Mouse (Mus musculus) liver, embryonic 11.5 days (tissue): ENCODE results near the gene F2. TPM values are rescaled to one million over a fixed set of nuclear protein-coding genes. Genes with fewer than 3 reads are reported as not detected.
"Not testable (repeated sequence)": the region's sequence is repeated elsewhere in the genome, so short reads cannot be mapped to it uniquely, and the experiment has no call there.

Experiments used
- ATAC-seq: fragments of 200-750 bp; cut with Nextera tagmentation; replicated peaks from 2 replicates; pipeline ENCODE4 v1.8.0; 2017; ENCODE audit warnings: moderate number of reproducible peaks, mild to moderate bottlenecking, moderate TSS enrichment, moderate library complexity; ENCODE audit not compliant: low FRiP score
- DNase-seq: peaks from one replicate; pipeline ENCODE4 v3.0.0-alpha.2; 2017; ENCODE audit warnings: low spot score
- H3K27ac ChIP-seq: fragments of 300-500 bp; sonication (generic); 2 replicates; pipeline ENCODE4 v1.5.1; 2014; ENCODE audit warnings: mild to moderate bottlenecking, low read depth, low read length, control low read depth
- H3K27me3 ChIP-seq: fragments of 300-500 bp; sonication (generic); replicated peaks from 2 replicates; pipeline ENCODE4 v1.6.1; 2014; ENCODE audit warnings: low read length, mixed read lengths; ENCODE audit not compliant: control insufficient read depth, insufficient read depth
- H3K36me3 ChIP-seq: fragments of 300-500 bp; sonication (generic); 2 replicates; pipeline ENCODE4 v1.6.1; 2014; ENCODE audit warnings: mild to moderate bottlenecking, low read length, moderate library complexity, mixed read lengths; ENCODE audit not compliant: control insufficient read depth, insufficient read depth
- H3K4me1 ChIP-seq: fragments of 300-500 bp; sonication (generic); replicated peaks from 2 replicates; pipeline ENCODE4 v1.6.1; 2014; ENCODE audit warnings: low read length, mixed read lengths; ENCODE audit not compliant: control insufficient read depth, insufficient read depth
- H3K4me2 ChIP-seq: fragments of 300-500 bp; sonication (generic); 2 replicates; pipeline ENCODE4 v1.6.1; 2014; ENCODE audit warnings: mild to moderate bottlenecking, control low read depth, moderate library complexity
- H3K4me3 ChIP-seq: fragments of 300-500 bp; sonication (generic); 2 replicates; pipeline ENCODE4 v1.5.1; 2014; ENCODE audit warnings: low read depth, low read length, control low read depth
- H3K9ac ChIP-seq: fragments of 300-500 bp; sonication (generic); 2 replicates; pipeline ENCODE4 v1.6.1; 2014; ENCODE audit warnings: low read depth, low read length, control low read depth
- H3K9me3 ChIP-seq: fragments of 300-500 bp; sonication (generic); 2 replicates; pipeline ENCODE4 v1.6.1; 2016; ENCODE audit warnings: low read length, inconsistent platforms, mixed read lengths; ENCODE audit not compliant: control insufficient read depth
- WGBS: fragments of 180-500 bp; shearing (Covaris S2); extraction: QIAGEN DNeasy Blood & Tissue Kit; methylation state at CpG from one replicate; pipeline ENCODE4 v1.1.7; 2014; 5-methylcytosine and 5-hydroxymethylcytosine counted together
- polyA plus RNA-seq: library from polyadenylated mRNA; unstranded; fragments of >200 nt; fragmentation: Nextera tagmentation; extraction: Ambion mirVana; gene quantifications from 2 replicates; pipeline ENCODE4 v1.2.1, GENCODE M21; 2014

Gene F2
- polyA plus RNA-seq, 1 experiment from 2014 or later, result 124 TPM

DNA sequence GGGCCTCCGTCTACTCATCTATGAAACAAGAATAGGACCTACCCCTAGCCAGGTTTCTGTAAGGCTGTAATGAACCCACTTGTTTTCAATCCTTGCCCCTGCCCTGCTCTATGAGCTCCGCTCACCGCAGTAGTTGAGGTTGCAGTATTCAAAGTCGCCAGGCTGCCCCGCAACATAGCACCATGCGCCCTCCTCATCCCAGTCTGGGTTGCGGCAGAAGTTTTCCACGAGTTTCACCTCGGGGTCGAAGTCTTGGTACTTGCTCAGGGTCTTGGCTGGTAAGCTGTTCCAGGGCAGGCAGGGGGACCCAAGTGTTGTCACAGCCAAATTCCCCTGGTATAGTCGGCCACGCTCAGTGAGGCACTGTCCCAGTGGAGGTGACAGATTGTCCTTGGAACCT is 5.8 kb downstream of the F2 start:
- Histone ChIP-seq H3K4me3 (no peak overlapping the region), H3K36me3 (no peaks in the 10 kb centered on the region), H3K27ac (no peak overlapping the region), H3K27me3 (no peaks in the 10 kb centered on the region), H3K9ac (no peak overlapping the region), H3K9me3 (no peaks in the 10 kb centered on the region), H3K4me2 (no peak overlapping the region), H3K4me1 (peaks cover 11% of the 10 kb centered on the region)
- WGBS, result 84% methylated on average over 12 of the region's 12 CpGs
- ATAC-seq, result no peak
- DNase-seq, result no peak

DNA sequence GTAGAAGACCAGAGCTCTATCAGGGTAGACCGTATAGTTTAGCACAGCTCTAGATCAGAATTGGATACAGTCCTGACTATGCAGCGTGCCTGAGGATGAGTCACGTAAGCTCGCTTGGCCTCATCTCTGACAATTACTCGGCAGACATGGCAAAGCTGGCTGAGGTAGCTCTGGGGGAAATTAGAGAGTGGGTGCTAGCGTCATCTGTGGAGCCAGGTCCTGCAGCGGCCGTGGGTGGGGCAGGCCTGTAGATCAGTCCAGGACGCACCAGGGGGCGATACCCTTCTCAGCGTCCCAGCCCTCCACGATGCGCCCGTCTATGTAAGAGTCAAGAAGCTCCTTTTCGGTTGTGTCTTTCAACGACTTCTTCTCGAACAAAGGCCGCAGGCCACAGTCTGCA is 6.5 kb downstream of the F2 start:
- no peak overlapping the region for H3K27ac ChIP-seq
- DNase-seq, result no peak
- H3K4me1 ChIP-seq, result peaks cover 4% of the 10 kb centered on the region
- no peaks in the 10 kb centered on the region for H3K27me3 ChIP-seq
- ATAC-seq, result no peak
- no peak overlapping the region for H3K4me3 ChIP-seq
- H3K9me3 ChIP-seq, result no peaks in the 10 kb centered on the region
- no peak overlapping the region for H3K9ac ChIP-seq
- H3K4me2 ChIP-seq, result no peak overlapping the region
- no peaks in the 10 kb centered on the region for H3K36me3 ChIP-seq
- WGBS, result 75% methylated on average over 18 of the region's 18 CpGs

DNA sequence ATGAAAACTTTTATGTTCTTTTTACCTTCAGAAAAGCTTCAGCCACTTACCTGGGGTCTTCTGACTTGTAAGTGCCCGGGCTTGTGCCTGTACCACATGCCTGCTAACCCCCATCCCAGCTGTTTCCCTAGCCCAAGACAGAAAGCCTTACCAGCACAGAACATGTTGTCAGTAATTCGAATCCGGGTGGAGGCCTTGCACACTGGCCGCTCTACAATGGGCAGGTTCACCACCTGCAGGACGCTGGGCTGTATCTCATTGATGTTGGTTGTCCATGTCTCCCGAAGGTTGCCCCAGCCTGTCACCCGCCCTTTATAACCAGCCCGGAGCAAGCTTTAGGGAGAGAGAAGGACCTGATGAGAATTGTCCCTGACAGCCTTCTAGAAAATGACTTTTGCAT is 8.0 kb downstream of the F2 start:
- H3K27ac ChIP-seq, result no peak overlapping the region
- DNase-seq, result no peak
- 86% methylated on average over 8 of the region's 8 CpGs for WGBS

GRCm38 (mm10) chr2:91627486-91627885 is 8.7 kb downstream of the F2 start:
- Histone ChIP-seq H3K9me3 (no peaks in the 10 kb centered on the region), H3K4me2 (no peak overlapping the region), H3K4me1 (no peaks in the 10 kb centered on the region), H3K4me3 (no peak overlapping the region), H3K27me3 (no peaks in the 10 kb centered on the region), H3K9ac (no peak overlapping the region), H3K36me3 (peaks cover 1% of the 10 kb centered on the region; the same call in 1 of the 2 replicates), H3K27ac (no peak overlapping the region)
- no peak for ATAC-seq
- DNase-seq, result no peak
- WGBS, result 69% methylated on average over 5 of the region's 5 CpGs

More for the DNA sequence above, 8.0 kb downstream of the F2 start:
- no peaks in the 10 kb centered on the region for H3K9me3 ChIP-seq
- H3K36me3 ChIP-seq, result no peaks in the 10 kb centered on the region
- no peaks in the 10 kb centered on the region for H3K27me3 ChIP-seq
- ATAC-seq, result no peak
- no peaks in the 10 kb centered on the region for H3K4me1 ChIP-seq
- H3K4me3 ChIP-seq, result no peak overlapping the region
- no peak overlapping the region for H3K9ac ChIP-seq
- no peak overlapping the region for H3K4me2 ChIP-seq

DNA sequence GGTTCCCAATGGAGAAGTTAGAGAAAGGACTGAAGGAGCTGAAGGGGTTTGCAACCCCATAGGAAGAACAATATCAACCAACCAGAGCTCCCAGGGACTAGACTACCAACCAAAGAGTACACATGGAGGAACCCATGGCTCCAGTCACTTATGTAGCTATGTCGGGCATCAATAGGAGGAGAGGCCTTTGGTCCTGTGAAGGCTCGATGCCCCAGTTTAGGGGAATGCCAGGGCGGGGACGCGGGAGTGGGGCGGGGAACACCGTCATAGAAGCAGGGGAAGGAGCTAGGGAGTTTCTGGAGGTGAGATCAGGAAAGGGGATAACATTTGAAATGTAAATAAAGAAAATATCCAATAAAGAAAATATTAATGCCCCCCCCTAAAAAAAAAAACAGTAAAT is 12.8 kb downstream of the F2 start:
- H3K9me3 ChIP-seq, H3K27me3 ChIP-seq, H3K4me1 ChIP-seq, H3K27ac ChIP-seq, H3K9ac ChIP-seq, H3K4me3 ChIP-seq, H3K4me2 ChIP-seq, DNase-seq, ATAC-seq: not testable (repeated sequence)
- 95% methylated on average over 7 of the region's 7 CpGs for WGBS
- peaks cover 30% of the 10 kb centered on the region for H3K36me3 ChIP-seq

GRCm38 (mm10) chr2:91622356-91622755 is 13.9 kb downstream of the F2 start:
- Histone ChIP-seq H3K4me3 (no peak overlapping the region), H3K4me1 (no peaks in the 10 kb centered on the region), H3K36me3 (peaks cover 39% of the 10 kb centered on the region), H3K4me2 (no peak overlapping the region), H3K27me3 (no peaks in the 10 kb centered on the region), H3K27ac (no peak overlapping the region), H3K9ac (no peak overlapping the region), H3K9me3 (no peaks in the 10 kb centered on the region)
- WGBS, result 96% methylated on average over 5 of the region's 5 CpGs
- ATAC-seq (no peak), DNase-seq (no peak)

DNA sequence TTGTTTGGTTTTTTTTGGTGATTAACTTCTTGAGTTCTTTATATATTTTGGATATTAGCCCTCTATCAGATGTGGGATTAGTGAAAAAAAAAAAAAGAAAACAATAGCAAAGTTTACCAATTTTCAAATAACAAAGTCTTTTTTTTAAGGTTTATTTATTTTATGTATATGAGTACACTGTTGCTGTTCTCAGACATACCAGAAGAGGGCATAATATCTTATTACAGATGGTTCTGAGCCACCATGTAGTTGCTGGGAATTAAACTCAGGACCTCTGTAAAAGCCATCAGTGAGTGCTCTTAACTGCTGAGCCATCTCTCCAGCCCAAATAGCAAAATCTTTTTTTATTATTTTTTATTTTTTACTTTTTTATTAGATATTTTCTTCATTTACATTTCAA is 26.8 kb downstream of the F2 start:
- not testable (repeated sequence) for H3K4me3 ChIP-seq, H3K4me1 ChIP-seq, H3K9me3 ChIP-seq, H3K27me3 ChIP-seq, H3K9ac ChIP-seq, ATAC-seq, H3K4me2 ChIP-seq, H3K27ac ChIP-seq, DNase-seq
- H3K36me3 ChIP-seq, result peaks cover 33% of the 10 kb centered on the region

DNA sequence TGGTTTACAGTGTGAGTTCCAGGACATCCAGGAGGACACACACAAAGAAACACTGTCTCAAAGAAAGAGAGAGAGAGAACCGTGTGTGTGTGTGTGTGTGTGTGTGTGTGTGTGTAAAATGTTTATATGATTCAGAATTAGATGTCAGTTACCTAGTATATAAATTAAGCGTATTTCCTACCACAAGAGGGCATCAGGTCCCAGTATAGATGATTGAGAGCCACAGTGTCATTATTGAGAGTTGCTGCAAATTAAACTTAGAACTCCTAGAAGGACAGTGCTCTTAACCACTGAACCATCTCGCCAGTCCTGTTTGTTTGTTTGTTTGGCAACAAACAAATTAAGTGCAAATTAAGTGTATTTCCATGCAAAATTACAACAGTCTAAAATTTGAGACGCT is 33.8 kb downstream of the F2 start:
- WGBS, result 86% methylated on average over 4 of the region's 4 CpGs
- DNase-seq, result no peak
- H3K36me3 ChIP-seq, result peaks cover 49% of the 10 kb centered on the region

GRCm38 (mm10) chr2:91600475-91600874 is 35.7 kb downstream of the F2 start:
- H3K9me3 ChIP-seq, result no peaks in the 10 kb centered on the region
- H3K4me2 ChIP-seq, result no peak overlapping the region
- no peak overlapping the region for H3K4me3 ChIP-seq
- no peak overlapping the region for H3K27ac ChIP-seq
- H3K36me3 ChIP-seq, result peaks cover 54% of the 10 kb centered on the region
- H3K27me3 ChIP-seq, result no peaks in the 10 kb centered on the region
- WGBS, result 95% methylated on average over 4 of the region's 4 CpGs
- no peak for ATAC-seq
- no peak overlapping the region for H3K9ac ChIP-seq
- H3K4me1 ChIP-seq, result no peaks in the 10 kb centered on the region
- no peak for DNase-seq

More for the DNA sequence above, 33.8 kb downstream of the F2 start:
- Histone ChIP-seq H3K9me3 (no peaks in the 10 kb centered on the region), H3K4me1 (no peaks in the 10 kb centered on the region), H3K4me3 (no peak overlapping the region), H3K9ac (no peak overlapping the region), H3K27ac (no peak overlapping the region), H3K27me3 (no peaks in the 10 kb centered on the region), H3K4me2 (no peak overlapping the region)
- no peak for ATAC-seq
